Mouse (Mus musculus) liver, adult (tissue): ENCODE results near the gene Adgra3.

ENCODE experiments used
- GATA4 ChIP-seq: IDR thresholded peaks from 2 replicates; pipeline ENCODE4 v1.6.1; 2014; ENCODE audit warnings: mild to moderate bottlenecking, low read length; ENCODE audit not compliant: insufficient replicate concordance

Adgra3 gene

GRCm38 (mm10) chr5:49965810-49966209 lies 93.0 kb downstream of the Adgra3 start:
- no peak for TF ChIP-seq GATA4

GRCm38 (mm10) chr5:49961478-49962431 lies 97.1 kb downstream of the Adgra3 start:
- TF ChIP-seq GATA4: no peak

GRCm38 (mm10) chr5:49936354-49936753 lies 122.5 kb downstream of the Adgra3 start:
- no peak for TF ChIP-seq GATA4

GRCm38 (mm10) chr5:49924712-49925111 lies 134.1 kb downstream of the Adgra3 start:
- TF ChIP-seq GATA4: no peak

- TF ChIP-seq GATA4: no peak
Observed at GRCm38 (mm10) chr5:49915695-49916106, 143.1 kb downstream of the Adgra3 start.
